Mouse (Mus musculus): ENCODE data around the gene Ctsa.
A peak's percentile ranks its signal among the peaks of the same experiment; 100 is the strongest.

Ctsa gene

GRCm38 (mm10) chr2:164877376-164878215 lies 44.9 kb downstream of the Ctsa start:
- peak; percentile 40 for DNase-seq (ENCODE audit: low read depth, low spot score)

- DNase-seq (ENCODE audit: low read depth, low spot score) = peak; percentile 75
These were observed 46.0 kb downstream of the Ctsa start for GRCm38 (mm10) chr2:164878509-164879227.

GRCm38 (mm10) chr2:164879228-164879567 lies 46.5 kb downstream of the Ctsa start, which contains the start of gene Pcif1:
Gene Pcif1 (plus strand): TSS chr2:164879304.
- DNase-seq (ENCODE audit: low read depth, low spot score) = peak; percentile 94

GRCm38 (mm10) chr2:164879568-164880277 lies 47.0 kb downstream of the Ctsa start:
- peak; percentile 97 for DNase-seq (ENCODE audit: low read depth, low spot score)

GRCm38 (mm10) chr2:164882619-164883018 lies 49.9 kb downstream of the Ctsa start:
- no peak for DNase-seq (ENCODE audit: low read depth, low spot score)

- no peak for DNase-seq (ENCODE audit: low read depth, low spot score)
These were observed 53.1 kb downstream of the Ctsa start for GRCm38 (mm10) chr2:164885788-164886187.

- no peak for DNase-seq (ENCODE audit: low read depth, low spot score)
These were observed 53.9 kb downstream of the Ctsa start for GRCm38 (mm10) chr2:164886617-164887016.

GRCm38 (mm10) chr2:164888996-164889395 lies 56.3 kb downstream of the Ctsa start:
- no peak for DNase-seq (ENCODE audit: low read depth, low spot score)

- DNase-seq (ENCODE audit: low read depth, low spot score) = no peak
These were observed 57.3 kb downstream of the Ctsa start for GRCm38 (mm10) chr2:164889960-164890359.

Measured in ZHBTc4 (cell line).